8 mouse cellular contexts compared by ENCODE assay signal in the genomic region with DNA sequence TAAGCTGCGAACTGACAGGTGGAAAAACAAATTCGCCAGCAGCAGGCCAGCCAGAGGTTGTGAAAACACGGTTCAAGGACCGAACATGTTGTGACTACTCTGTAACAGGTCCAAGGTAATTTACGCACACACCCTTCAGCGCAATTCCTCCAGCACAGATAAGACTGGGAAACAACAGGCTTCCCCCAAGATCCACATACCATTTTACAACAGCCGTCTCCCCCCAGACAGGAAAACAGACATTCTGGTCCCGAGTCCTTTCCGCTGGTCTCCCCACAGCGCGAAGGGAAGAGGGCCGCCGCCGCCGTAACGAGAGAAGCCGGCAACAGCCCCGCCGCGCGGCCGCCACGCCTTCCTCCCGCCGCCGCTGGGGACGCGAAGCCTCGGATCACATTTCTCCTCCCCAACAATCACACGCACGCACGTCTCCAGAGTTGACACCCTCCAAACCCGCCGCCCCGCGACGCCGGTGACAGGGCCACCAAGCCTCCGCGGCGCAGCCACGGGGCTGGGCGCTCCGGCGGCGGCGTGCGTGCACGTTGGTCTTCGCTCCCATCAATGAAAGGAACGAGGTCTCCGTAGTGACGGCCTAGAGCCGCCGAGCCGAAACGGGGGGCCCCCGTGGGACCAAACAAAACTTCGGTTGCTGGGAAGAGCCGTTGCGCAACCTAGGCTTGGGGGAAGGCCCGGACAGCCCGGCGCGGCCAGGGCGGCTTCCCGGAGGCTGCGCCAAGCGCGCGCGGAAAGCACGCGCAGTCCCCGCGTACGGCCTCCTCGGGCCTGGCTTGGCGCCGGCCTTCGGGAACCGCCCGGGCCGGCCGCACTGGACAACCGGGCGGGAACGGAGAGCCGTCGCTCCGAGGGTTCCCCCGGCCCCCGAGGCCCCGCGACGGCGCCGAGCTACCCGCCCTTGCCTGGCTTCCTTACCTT. TPM values are rescaled to one million over a fixed set of nuclear protein-coding genes. Genes with fewer than 3 reads are reported as not detected.
DNase-seq lines count a peak whose midpoint lies in the region; ATAC-seq and TF ChIP-seq lines count a peak whose summit lies in the region.

No protein-coding gene starts in this region.

- peak; percentile 19; the same call in 1 of the 2 replicates for TF ChIP-seq CTCF in lung, embryonic 14.5 days (IDR thresholded peaks at IDR 0.05; ENCODE audit: low read depth)
- TF ChIP-seq CTCF in thymus, adult 2 months (IDR thresholded peaks at IDR 0.05; ENCODE audit: borderline replicate concordance, control insufficient read depth, extremely low read depth, insufficient read depth, low read length, poor library complexity), result peak; percentile 65

- H3K9ac ChIP-seq in forebrain, embryonic 16.5 days (replicated peaks; ENCODE audit: low read depth, low read length), result peak overlapping the region; percentile 99
- peak overlapping the region; percentile 100 for H3K9ac ChIP-seq in lung, embryonic 14.5 days

- peak; percentile 73 for ATAC-seq in forebrain, embryonic 16.5 days
- ATAC-seq in lung, embryonic 14.5 days (ENCODE audit: insufficient read depth), result peak; percentile 73
- ATAC-seq in neutrophil, adult 5-6 weeks (ENCODE audit: extremely low read depth, insufficient number of reproducible peaks, low FRiP score, poor library complexity, severe bottlenecking), result peak; percentile 78

- peak; percentile 59 for DNase-seq in MEL-GATA-1-ER (ENCODE audit: extremely low read depth, low read depth)
- peak; percentile 82 to 85 for DNase-seq in cerebellum, adult 18-20 months
- peak; percentile 86 for DNase-seq in heart, postnatal 4 days
- peak; percentile 68 to 83 for DNase-seq in layer of hippocampus, adult 8-10 months (ENCODE audit: low spot score in 2 of 2)
- DNase-seq in lung, embryonic 14.5 days, result peak; percentile 89
- peak; percentile 83 for DNase-seq in thymus, adult 2 months

- no peaks in the 10 kb centered on the region for H3K9me3 ChIP-seq in forebrain, embryonic 16.5 days (ENCODE audit: control insufficient read depth, low read length)
- H3K9me3 ChIP-seq in lung, embryonic 14.5 days (ENCODE audit: low read depth, low read length), result no peaks in the 10 kb centered on the region

- H3K4me2 ChIP-seq in forebrain, embryonic 16.5 days (ENCODE audit: low read length), result peak overlapping the region; percentile 80
- H3K4me2 ChIP-seq in lung, embryonic 14.5 days, result peak overlapping the region; percentile 80

- H3K4me1 ChIP-seq in forebrain, embryonic 16.5 days (replicated peaks; ENCODE audit: control insufficient read depth, insufficient read depth, low read length), result peaks cover 10% of the 10 kb centered on the region
- H3K4me1 ChIP-seq in lung, embryonic 14.5 days (ENCODE audit: insufficient read depth), result peaks cover 16% of the 10 kb centered on the region
- H3K4me1 ChIP-seq in thymus, adult 2 months (replicated peaks; ENCODE audit: control insufficient read depth, insufficient read depth, low read length), result peaks cover 4% of the 10 kb centered on the region; the same call in 1 of the 2 replicates

- WGBS in forebrain, embryonic 16.5 days, result under 1% methylated on average over 97 of the region's 99 CpGs
- whole genome bisulfite sequencing in lung, embryonic 14.5 days, result under 1% methylated on average over 92 of the region's 99 CpGs
- WGBS in thymus, adult 2 months, result under 1% methylated on average over 97 of the region's 99 CpGs

- peak overlapping the region; percentile 99 for H3K27ac ChIP-seq in forebrain, embryonic 16.5 days (ENCODE audit: low read length)
- H3K27ac ChIP-seq in lung, embryonic 14.5 days (ENCODE audit: low read depth), result peak overlapping the region; percentile 100
- H3K27ac ChIP-seq in thymus, adult 2 months (ENCODE audit: control insufficient read depth, insufficient read depth, low read length), result peak overlapping the region; percentile 56; the same call in 1 of the 2 replicates

- no peaks in the 10 kb centered on the region for H3K27me3 ChIP-seq in forebrain, embryonic 16.5 days (replicated peaks; ENCODE audit: control insufficient read depth, insufficient read depth, low read length)
- H3K27me3 ChIP-seq in lung, embryonic 14.5 days (ENCODE audit: insufficient read depth, low read length), result no peaks in the 10 kb centered on the region
- no peaks in the 10 kb centered on the region for H3K27me3 ChIP-seq in thymus, adult 2 months (ENCODE audit: control insufficient read depth, insufficient read depth, low read length)

- peak overlapping the region; percentile 97 for H3K4me3 ChIP-seq in forebrain, embryonic 16.5 days (replicated peaks; ENCODE audit: low read length)
- H3K4me3 ChIP-seq in lung, embryonic 14.5 days (ENCODE audit: low read depth, low read length), result peak overlapping the region; percentile 93
- H3K4me3 ChIP-seq in thymus, adult 2 months (ENCODE audit: control insufficient read depth, insufficient read depth, low read length), result peak overlapping the region; percentile 94

- H3K36me3 ChIP-seq in forebrain, embryonic 16.5 days (ENCODE audit: control insufficient read depth, insufficient read depth), result no peaks in the 10 kb centered on the region
- no peaks in the 10 kb centered on the region for H3K36me3 ChIP-seq in lung, embryonic 14.5 days (ENCODE audit: insufficient read depth)
- H3K36me3 ChIP-seq in thymus, adult 2 months (ENCODE audit: control insufficient read depth, insufficient read depth, low read length), result no peaks in the 10 kb centered on the region

- peak; percentile 85 for TF ChIP-seq POLR2A in thymus, adult 2 months (IDR thresholded peaks at IDR 0.05; ENCODE audit: control insufficient read depth, extremely low read depth, insufficient read depth, low read length, poor library complexity)

RNA-seq across cellular contexts. Expression of a gene that starts 1.0 kb away (rescaled TPM):
- 6.9 and 7.5 TPM in 2 replicates for polyA plus RNA-seq in forebrain, embryonic 16.5 days (2015; fragmentation: Nextera tagmentation; extraction: Ambion mirVana)
- 100 to 1,000 TPM; 221 to 237 TPM for total RNA-seq in heart, postnatal 4 days (2021)
- total RNA-seq in layer of hippocampus, adult 8-10 months (2022), result 10 to 100 TPM; 70.7 to 78.3 (median 74.8) TPM
- 25.0 and 26.3 TPM in 2 replicates for polyA plus RNA-seq in lung, embryonic 14.5 days (2014; fragmentation: Nextera tagmentation; extraction: Ambion mirVana)
- total RNA-seq in neutrophil, adult 5-6 weeks (2017), result 39.0 and 45.4 TPM in 2 replicates
- 28.5 and 28.6 TPM in 2 replicates for polyA plus RNA-seq in thymus, adult 2 months (2012; rRNA removed)

Comparison
In these comparisons a context has a peak if more than half of its experiments do, and no peak if none do; other contexts are left out.
1. Peak in every context shown above with its lines: DNase-seq, ATAC-seq, H3K4me3 ChIP-seq and H3K27ac ChIP-seq.